Mouse (Mus musculus) CD4-positive, CD25-positive, alpha-beta regulatory T cell, adult 2 months (primary cell): ENCODE measurements at regions not wholly inside any gene's neighbourhood (a gene's known extent, or its start where the extent isn't known, plus 50 kb on each side); places are given as distances from the start of the nearest gene placed in this dataset.

ENCODE experiments used
- DNase-seq: peaks from one replicate; pipeline ENCODE4 v3.0.0-alpha.2; 2012; ENCODE audit warnings: low read depth, low spot score

- DNase-seq = no peak
These were observed 640.3 kb upstream of the Vstm2b start for GRCm38 (mm10) chr7:40257733-40258376.

GRCm38 (mm10) chr7:40258377-40258739 lies 639.8 kb upstream of the Vstm2b start:
- no peak for DNase-seq

- DNase-seq = peak; percentile 3
These were observed 624.6 kb upstream of the Vstm2b start for GRCm38 (mm10) chr7:40273459-40274072.

GRCm38 (mm10) chr7:40275078-40275477 lies 623.0 kb upstream of the Vstm2b start:
- no peak for DNase-seq

- DNase-seq = no peak
These were observed 622.5 kb upstream of the Vstm2b start for GRCm38 (mm10) chr7:40275658-40276057.

GRCm38 (mm10) chr7:40276116-40276515 lies 622.0 kb upstream of the Vstm2b start:
- no peak for DNase-seq

GRCm38 (mm10) chr7:40290166-40290565 lies 608.0 kb upstream of the Vstm2b start:
- DNase-seq = no peak

GRCm38 (mm10) chr7:40310558-40310957 lies 587.6 kb upstream of the Vstm2b start:
- no peak for DNase-seq

- no peak for DNase-seq
These were observed 577.0 kb upstream of the Vstm2b start for GRCm38 (mm10) chr7:40321171-40321570.

- DNase-seq = no peak
These were observed 572.9 kb upstream of the Vstm2b start for GRCm38 (mm10) chr7:40325188-40325705.

GRCm38 (mm10) chr7:40332455-40332854 lies 565.7 kb upstream of the Vstm2b start:
- no peak for DNase-seq

- no peak for DNase-seq
These were observed 545.8 kb upstream of the Vstm2b start for GRCm38 (mm10) chr7:40352306-40352705.

- no peak for DNase-seq
These were observed 535.4 kb upstream of the Vstm2b start for GRCm38 (mm10) chr7:40362719-40363118.

- no peak for DNase-seq
These were observed 525.4 kb upstream of the Vstm2b start for GRCm38 (mm10) chr7:40372713-40373112.

- no peak for DNase-seq
These were observed 520.3 kb upstream of the Vstm2b start for GRCm38 (mm10) chr7:40377839-40378238.

GRCm38 (mm10) chr7:40381244-40381643 lies 516.9 kb upstream of the Vstm2b start:
- DNase-seq = no peak

- DNase-seq = no peak
These were observed 510.0 kb upstream of the Vstm2b start for GRCm38 (mm10) chr7:40388152-40388551.

- no peak for DNase-seq
These were observed 508.3 kb upstream of the Vstm2b start for GRCm38 (mm10) chr7:40389795-40390194.

- no peak for DNase-seq
These were observed 507.2 kb upstream of the Vstm2b start for GRCm38 (mm10) chr7:40390927-40391326.

- no peak for DNase-seq
These were observed 506.5 kb upstream of the Vstm2b start for GRCm38 (mm10) chr7:40391626-40392025.

GRCm38 (mm10) chr7:40392207-40392606 lies 505.9 kb upstream of the Vstm2b start:
- DNase-seq = no peak

GRCm38 (mm10) chr7:40392699-40393098 lies 505.4 kb upstream of the Vstm2b start:
- no peak for DNase-seq

- DNase-seq = no peak
These were observed 499.9 kb upstream of the Vstm2b start for GRCm38 (mm10) chr7:40398266-40398665.
